Mouse (Mus musculus): ENCODE data around the gene Sall1. TPM values are rescaled to one million over a fixed set of nuclear protein-coding genes. Genes with fewer than 3 reads are reported as not detected.

Sall1 gene
- total and polyA plus RNA-seq, 2 experiments from 2014 or later = 2.0 to 2.3 TPM

DNA sequence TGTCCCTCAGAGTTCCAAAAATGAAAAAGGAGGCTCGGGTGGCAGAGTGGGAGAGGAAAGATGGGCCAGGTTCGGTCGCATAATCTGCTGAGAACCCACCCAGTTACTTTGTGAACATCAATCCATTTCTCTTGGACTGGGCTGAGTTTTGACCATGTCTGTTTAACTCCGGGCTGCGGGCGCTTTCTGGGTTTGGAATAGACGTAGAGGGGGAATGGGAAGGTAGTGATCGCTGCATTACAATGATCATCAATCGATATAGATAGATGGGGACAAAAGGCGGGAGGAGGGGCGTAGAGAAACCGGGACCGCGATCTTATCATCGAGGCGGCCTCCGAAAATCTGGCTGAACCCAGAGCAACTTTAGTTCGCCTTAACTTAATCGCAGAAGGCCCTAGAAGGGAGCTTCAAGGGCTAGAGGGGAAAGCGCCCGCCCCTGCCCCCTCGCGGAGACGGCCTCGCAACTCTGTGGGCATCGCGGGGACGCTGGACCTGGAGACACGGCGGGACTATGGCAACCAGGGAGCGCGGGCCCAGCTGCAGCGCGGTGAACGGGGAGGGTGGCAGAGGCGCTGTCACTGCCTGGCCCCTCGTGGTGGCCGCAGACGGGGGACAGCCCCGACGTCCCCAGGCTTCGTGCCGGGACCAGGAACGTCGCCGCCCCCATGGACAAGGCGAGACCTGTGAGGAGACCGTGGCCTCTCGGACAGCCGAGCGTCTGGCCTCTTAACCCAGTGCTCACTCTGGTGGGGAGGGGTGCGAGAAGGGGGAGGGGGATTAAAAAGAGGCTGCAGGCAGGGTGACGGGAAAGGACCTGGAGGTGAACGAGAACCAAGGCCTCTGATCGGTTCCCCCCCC, 18.5 kb downstream of the Sall1 start:
- H3K9me3 ChIP-seq (replicated peaks; ENCODE audit: control insufficient read depth, low read length) = no peaks in the 10 kb centered on the region
- H3K4me3 ChIP-seq (ENCODE audit: low read depth, low read length) = peak overlapping the region; percentile 35
- WGBS = 8% methylated on average over 55 of the region's 55 CpGs
- H3K27ac ChIP-seq (ENCODE audit: low read depth) = no peak overlapping the region
- H3K27me3 ChIP-seq (ENCODE audit: control insufficient read depth, insufficient read depth, low read length) = peaks cover 67% of the 10 kb centered on the region
- H3K36me3 ChIP-seq (replicated peaks; ENCODE audit: control insufficient read depth, insufficient read depth, low read length) = no peaks in the 10 kb centered on the region
- H3K9ac ChIP-seq (replicated peaks; ENCODE audit: low read depth, low read length) = no peak overlapping the region
- no peak for TF ChIP-seq EP300 (IDR thresholded peaks at IDR 0.05; ENCODE audit: low read depth)
- 0 out of 2 replicates have a peak, but pooled peaks have one; percentile 1 for TF ChIP-seq CTCF (IDR thresholded peaks at IDR 0.05; ENCODE audit: low read depth)
- H3K4me1 ChIP-seq (ENCODE audit: control insufficient read depth, insufficient read depth) = no peaks in the 10 kb centered on the region
- H3K4me2 ChIP-seq (ENCODE audit: low read depth, low read length) = peak overlapping the region; percentile 51
- ATAC-seq (ENCODE audit: insufficient read depth, low read depth) (0 out of 2 replicates have a peak, but pooled peaks have one; percentile 13), DNase-seq (ENCODE audit: low spot score) (no peak)

DNA sequence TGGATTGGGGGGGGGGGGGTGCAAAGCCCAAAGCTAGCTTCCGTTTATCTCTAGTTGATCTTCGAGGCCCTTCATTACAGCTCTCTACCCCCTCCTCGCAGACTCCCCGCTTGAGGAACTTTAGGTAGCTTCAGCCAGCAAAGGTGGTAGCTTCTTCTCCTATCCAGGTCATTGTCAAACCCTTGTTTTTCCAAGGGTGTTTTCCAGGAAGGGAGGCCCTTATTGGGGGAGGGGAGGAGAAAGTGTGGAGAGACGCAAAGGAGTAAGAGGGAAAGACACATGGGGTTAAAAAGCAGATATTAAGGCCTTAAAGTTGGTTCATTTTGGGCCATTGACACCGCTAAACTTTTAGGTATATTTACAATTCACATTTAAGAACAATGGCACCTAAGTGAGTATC, 19.2 kb downstream of the Sall1 start:
- H3K27ac ChIP-seq (ENCODE audit: low read depth) = no peak overlapping the region
- H3K9me3 ChIP-seq (replicated peaks; ENCODE audit: control insufficient read depth, low read length) = no peaks in the 10 kb centered on the region
- no peak overlapping the region for H3K9ac ChIP-seq (replicated peaks; ENCODE audit: low read depth, low read length)
- H3K4me3 ChIP-seq (ENCODE audit: low read depth, low read length) = no peak overlapping the region
- no peaks in the 10 kb centered on the region for H3K36me3 ChIP-seq (replicated peaks; ENCODE audit: control insufficient read depth, insufficient read depth, low read length)
- no peak for TF ChIP-seq CTCF (IDR thresholded peaks at IDR 0.05; ENCODE audit: low read depth)
- no peak for TF ChIP-seq EP300 (IDR thresholded peaks at IDR 0.05; ENCODE audit: low read depth)
- peaks cover 63% of the 10 kb centered on the region for H3K27me3 ChIP-seq (ENCODE audit: control insufficient read depth, insufficient read depth, low read length)
- 50% methylated on average over 6 of the region's 6 CpGs for WGBS
- ATAC-seq (ENCODE audit: insufficient read depth, low read depth) (no peak), DNase-seq (ENCODE audit: low spot score) (no peak)
- H3K4me2 ChIP-seq (ENCODE audit: low read depth, low read length) = no peak overlapping the region
- no peaks in the 10 kb centered on the region for H3K4me1 ChIP-seq (ENCODE audit: control insufficient read depth, insufficient read depth)

DNA sequence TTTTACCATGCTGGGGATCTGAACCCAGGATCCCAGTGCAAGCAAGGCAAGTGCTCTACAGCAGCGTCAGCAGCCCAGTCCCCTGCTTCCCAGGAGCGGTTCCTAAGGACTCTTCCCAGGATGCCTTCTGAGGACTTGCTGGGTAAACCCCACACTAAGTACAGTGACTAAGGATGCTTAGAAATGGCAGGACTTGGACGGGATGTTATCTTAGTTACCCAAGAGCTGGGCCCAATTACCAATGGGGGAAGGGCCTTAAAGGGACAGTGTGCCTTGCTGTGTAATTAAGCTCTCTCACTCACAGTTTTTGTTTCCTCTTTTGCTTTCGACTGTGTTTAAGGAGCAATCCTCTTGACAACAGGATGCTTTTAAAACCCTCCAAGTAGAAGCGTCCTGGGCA, 22.8 kb downstream of the Sall1 start:
- no peak for ATAC-seq (ENCODE audit: insufficient read depth, low read depth)
- no peaks in the 10 kb centered on the region for H3K36me3 ChIP-seq (replicated peaks; ENCODE audit: control insufficient read depth, insufficient read depth, low read length)
- TF ChIP-seq CTCF (IDR thresholded peaks at IDR 0.05; ENCODE audit: low read depth) (no peak), EP300 (IDR thresholded peaks at IDR 0.05; ENCODE audit: low read depth) (no peak)
- H3K4me2 ChIP-seq (ENCODE audit: low read depth, low read length) = no peak overlapping the region
- no peak overlapping the region for H3K9ac ChIP-seq (replicated peaks; ENCODE audit: low read depth, low read length)
- no peak for DNase-seq (ENCODE audit: low spot score)
- no peak overlapping the region for H3K27ac ChIP-seq (ENCODE audit: low read depth)
- no peaks in the 10 kb centered on the region for H3K9me3 ChIP-seq (replicated peaks; ENCODE audit: control insufficient read depth, low read length)
- WGBS = 9% methylated on average over 5 of the region's 5 CpGs
- no peaks in the 10 kb centered on the region for H3K4me1 ChIP-seq (ENCODE audit: control insufficient read depth, insufficient read depth)
- H3K4me3 ChIP-seq (ENCODE audit: low read depth, low read length) = no peak overlapping the region
- peaks cover 51% of the 10 kb centered on the region for H3K27me3 ChIP-seq (ENCODE audit: control insufficient read depth, insufficient read depth, low read length)

DNA sequence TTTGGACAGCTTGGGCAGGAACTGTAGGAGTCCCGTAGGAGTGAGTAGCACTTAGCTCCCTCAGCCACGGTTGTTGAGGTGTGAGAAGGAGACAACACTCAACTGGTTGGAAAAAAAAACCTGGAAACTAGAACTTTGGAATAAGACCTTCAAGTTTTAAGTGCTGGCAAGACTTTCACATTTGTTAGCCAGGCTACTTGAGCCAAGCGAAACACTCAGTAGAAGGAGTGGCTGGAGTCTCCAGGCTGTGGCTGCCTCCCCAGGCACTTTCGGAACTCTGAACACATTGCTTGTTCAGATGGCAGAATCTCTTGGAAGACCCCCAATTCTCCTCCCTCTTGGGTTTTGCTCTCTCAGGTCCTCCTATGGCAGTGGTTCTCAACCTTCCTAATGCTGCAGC, 26.1 kb downstream of the Sall1 start:
- Histone ChIP-seq H3K27ac (ENCODE audit: low read depth) (no peak overlapping the region), H3K27me3 (ENCODE audit: control insufficient read depth, insufficient read depth, low read length) (peaks cover 30% of the 10 kb centered on the region), H3K4me2 (ENCODE audit: low read depth, low read length) (no peak overlapping the region), H3K9me3 (replicated peaks; ENCODE audit: control insufficient read depth, low read length) (no peaks in the 10 kb centered on the region), H3K4me1 (ENCODE audit: control insufficient read depth, insufficient read depth) (no peaks in the 10 kb centered on the region), H3K9ac (replicated peaks; ENCODE audit: low read depth, low read length) (no peak overlapping the region), H3K4me3 (ENCODE audit: low read depth, low read length) (no peak overlapping the region), H3K36me3 (replicated peaks; ENCODE audit: control insufficient read depth, insufficient read depth, low read length) (no peaks in the 10 kb centered on the region)
- no peak for ATAC-seq (ENCODE audit: insufficient read depth, low read depth)
- DNase-seq (ENCODE audit: low spot score) = no peak
- TF ChIP-seq EP300 (IDR thresholded peaks at IDR 0.05; ENCODE audit: low read depth) (no peak), CTCF (IDR thresholded peaks at IDR 0.05; ENCODE audit: low read depth) (no peak)
- 59% methylated on average over 4 of the region's 4 CpGs for WGBS

DNA sequence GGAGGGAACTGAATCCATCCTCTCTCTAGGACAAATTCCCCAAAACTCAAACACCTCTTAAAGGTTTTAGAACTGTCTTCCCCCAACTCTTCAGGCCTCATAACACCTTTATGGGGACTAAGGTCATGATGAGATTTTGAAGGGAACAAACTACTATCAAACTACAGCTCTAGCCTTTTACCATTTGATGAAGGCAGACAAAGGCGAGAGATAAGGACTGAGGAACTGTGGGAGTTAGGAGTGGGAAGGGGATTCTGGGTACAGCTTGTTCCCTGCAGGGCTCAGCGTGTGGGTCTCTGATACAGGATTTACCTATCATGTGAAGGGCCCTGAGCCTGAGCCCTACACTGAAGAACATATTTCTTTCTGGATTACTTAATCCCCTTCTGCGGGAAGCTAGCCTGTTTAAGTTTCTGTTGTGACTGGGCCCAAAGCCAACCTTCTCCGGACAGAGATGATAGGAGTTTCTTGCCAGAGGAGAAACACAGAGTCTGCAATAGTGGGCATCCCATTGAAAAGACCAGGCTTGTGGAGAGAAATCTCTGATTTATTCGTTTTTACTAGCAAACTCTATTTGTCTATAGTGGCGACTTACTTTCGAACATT, 27.4 kb downstream of the Sall1 start:
- no peak overlapping the region for H3K27ac ChIP-seq (ENCODE audit: low read depth)
- ATAC-seq (ENCODE audit: insufficient read depth, low read depth) = no peak
- H3K9me3 ChIP-seq (replicated peaks; ENCODE audit: control insufficient read depth, low read length) = no peaks in the 10 kb centered on the region
- no peaks in the 10 kb centered on the region for H3K4me1 ChIP-seq (ENCODE audit: control insufficient read depth, insufficient read depth)
- H3K4me3 ChIP-seq (ENCODE audit: low read depth, low read length) = no peak overlapping the region
- H3K9ac ChIP-seq (replicated peaks; ENCODE audit: low read depth, low read length) = no peak overlapping the region
- H3K27me3 ChIP-seq (ENCODE audit: control insufficient read depth, insufficient read depth, low read length) = peaks cover 24% of the 10 kb centered on the region
- H3K4me2 ChIP-seq (ENCODE audit: low read depth, low read length) = no peak overlapping the region
- no peaks in the 10 kb centered on the region for H3K36me3 ChIP-seq (replicated peaks; ENCODE audit: control insufficient read depth, insufficient read depth, low read length)
- DNase-seq (ENCODE audit: low spot score) = no peak
- 63% methylated on average over 7 of the region's 7 CpGs for WGBS
- TF ChIP-seq EP300 (IDR thresholded peaks at IDR 0.05; ENCODE audit: low read depth) = no peak
